21 mouse cellular contexts compared by ENCODE assay signal in genomic region chr15:8615511-8616224, GRCm38 (mm10).
DNase-seq lines count a peak whose midpoint lies in the region; ATAC-seq and TF ChIP-seq lines count a peak whose summit lies in the region.
"Had no signal": no experiment of that assay in that cellular context is flagged by ENCODE, and none has a peak within 500 bp of the region (broad histone marks: within the 10 kb centered on the region; RNA-seq: fewer than 3 reads in every experiment).

No protein-coding gene starts in this region.

- DNase-seq in gastrocnemius, adult 18-20 months (ENCODE audit: low spot score) = peak; percentile 4
- no peak for DNase-seq in gastrocnemius, postnatal 36 days
- DNase-seq in limb, embryonic 10.5 days (ENCODE audit: low spot score) = no peak
- peak; percentile 32 for DNase-seq in heart, postnatal 4 days
- no peak for DNase-seq in left cerebral cortex, adult 2 months (ENCODE audit: extremely low spot score in 1 of 2, low spot score in 2 of 2)
- DNase-seq: adrenal gland, postnatal 25 days; cerebellum, adult 11-12 months; cerebellum, postnatal 25 days; embryo, embryonic 11 days; kidney, postnatal 4 days; liver, embryonic 13.5 days; lung, embryonic 14.5 days; lung, postnatal 36 days; thymus, postnatal 14 days had no signal

- whole genome bisulfite sequencing in limb, embryonic 13.5 days = 62% methylated on average over 11 of the region's 11 CpGs
- WGBS in limb, embryonic 10.5 days = 80% methylated on average over 11 of the region's 11 CpGs
- WGBS in heart, embryonic 12.5 days = 65% methylated on average over 11 of the region's 11 CpGs
- 85% methylated on average over 11 of the region's 11 CpGs for WGBS in midbrain, embryonic 16.5 days

- H3K27me3 ChIP-seq in limb, embryonic 13.5 days = no peaks in the 10 kb centered on the region
- no peaks in the 10 kb centered on the region for H3K27me3 ChIP-seq in limb, embryonic 10.5 days (ENCODE audit: low read depth, poor library complexity, severe bottlenecking)
- H3K27me3 ChIP-seq in heart, embryonic 12.5 days (replicated peaks) = no peaks in the 10 kb centered on the region
- no peaks in the 10 kb centered on the region for H3K27me3 ChIP-seq in midbrain, embryonic 16.5 days (ENCODE audit: control insufficient read depth, insufficient read depth, low read depth, low read length)
- H3K27me3 ChIP-seq: limb, embryonic 12.5 days; liver, embryonic 13.5 days; midbrain, embryonic 15.5 days had no signal

- no peak overlapping the region for H3K9ac ChIP-seq in limb, embryonic 13.5 days
- no peak overlapping the region for H3K9ac ChIP-seq in heart, embryonic 12.5 days
- no peak overlapping the region for H3K9ac ChIP-seq in midbrain, embryonic 16.5 days (ENCODE audit: low read depth, low read length)
- H3K9ac ChIP-seq: hindbrain, embryonic 14.5 days; limb, embryonic 12.5 days; liver, embryonic 13.5 days; lung, embryonic 14.5 days; midbrain, embryonic 15.5 days had no signal

- no peak for TF ChIP-seq CTCF in left cerebral cortex, adult 2 months (IDR thresholded peaks at IDR 0.05)

- H3K9me3 ChIP-seq in limb, embryonic 13.5 days = no peaks in the 10 kb centered on the region
- H3K9me3 ChIP-seq in limb, embryonic 10.5 days (replicated peaks) = no peaks in the 10 kb centered on the region
- H3K9me3 ChIP-seq in heart, embryonic 12.5 days (replicated peaks) = no peaks in the 10 kb centered on the region
- no peaks in the 10 kb centered on the region for H3K9me3 ChIP-seq in midbrain, embryonic 16.5 days (replicated peaks; ENCODE audit: control insufficient read depth, low read length, poor library complexity, severe bottlenecking)
- H3K9me3 ChIP-seq: limb, embryonic 12.5 days; liver, embryonic 13.5 days; midbrain, embryonic 15.5 days had no signal

- no peak overlapping the region for H3K4me3 ChIP-seq in limb, embryonic 13.5 days
- H3K4me3 ChIP-seq in limb, embryonic 10.5 days = no peak overlapping the region
- H3K4me3 ChIP-seq in heart, embryonic 12.5 days = no peak overlapping the region
- no peak overlapping the region for H3K4me3 ChIP-seq in left cerebral cortex, adult 2 months
- no peak overlapping the region for H3K4me3 ChIP-seq in midbrain, embryonic 16.5 days (ENCODE audit: low read depth, low read length)
- H3K4me3 ChIP-seq: limb, embryonic 12.5 days; liver, embryonic 13.5 days; midbrain, embryonic 15.5 days had no signal

- H3K4me1 ChIP-seq in limb, embryonic 13.5 days = peaks cover 14% of the 10 kb centered on the region
- H3K4me1 ChIP-seq in limb, embryonic 10.5 days = peaks cover 6% of the 10 kb centered on the region; the same call in 1 of the 2 replicates
- peaks cover 26% of the 10 kb centered on the region for H3K4me1 ChIP-seq in heart, embryonic 12.5 days (replicated peaks)
- H3K4me1 ChIP-seq in midbrain, embryonic 16.5 days (ENCODE audit: control insufficient read depth, insufficient read depth, low read length) = no peaks in the 10 kb centered on the region
- H3K4me1 ChIP-seq: liver, embryonic 13.5 days; midbrain, embryonic 15.5 days had no signal

- H3K4me2 ChIP-seq in limb, embryonic 13.5 days (replicated peaks) = 0 out of 2 replicates have a peak overlapping the region, but pooled peaks have one; percentile 3
- peak overlapping the region; percentile 22; the same call in 1 of the 2 replicates for H3K4me2 ChIP-seq in heart, embryonic 12.5 days
- no peak overlapping the region for H3K4me2 ChIP-seq in midbrain, embryonic 16.5 days (ENCODE audit: low read length)
- H3K4me2 ChIP-seq: hindbrain, embryonic 14.5 days; limb, embryonic 12.5 days; liver, embryonic 13.5 days; lung, embryonic 14.5 days; midbrain, embryonic 15.5 days had no signal

- no peak overlapping the region for H3K27ac ChIP-seq in limb, embryonic 13.5 days
- no peak overlapping the region for H3K27ac ChIP-seq in limb, embryonic 10.5 days
- H3K27ac ChIP-seq in heart, embryonic 12.5 days (ENCODE audit: poor library complexity, severe bottlenecking) = 0 out of 2 replicates have a peak overlapping the region, but pooled peaks have one; percentile 19
- no peak overlapping the region for H3K27ac ChIP-seq in left cerebral cortex, adult 2 months
- no peak overlapping the region for H3K27ac ChIP-seq in midbrain, embryonic 16.5 days (ENCODE audit: low read length)
- H3K27ac ChIP-seq: hindbrain, embryonic 14.5 days; limb, embryonic 12.5 days; liver, embryonic 13.5 days; midbrain, embryonic 15.5 days; stomach, postnatal 0 days had no signal

- intact Hi-C loops in gastrocnemius, postnatal 36 days (cut with DNase I) = no loop called here
- intact Hi-C loops in left cerebral cortex, adult 2 months (cut with DNase I) = no loop called here

- ATAC-seq in limb, embryonic 13.5 days (ENCODE audit: low FRiP score, low read depth) = no peak
- no peak for ATAC-seq in heart, embryonic 12.5 days (ENCODE audit: insufficient number of reproducible peaks, low FRiP score)
- no peak for ATAC-seq in midbrain, embryonic 16.5 days
- ATAC-seq: midbrain, embryonic 15.5 days had no signal

- no peaks in the 10 kb centered on the region for H3K36me3 ChIP-seq in limb, embryonic 13.5 days
- H3K36me3 ChIP-seq in limb, embryonic 10.5 days = no peaks in the 10 kb centered on the region
- H3K36me3 ChIP-seq in heart, embryonic 12.5 days = no peaks in the 10 kb centered on the region
- H3K36me3 ChIP-seq in midbrain, embryonic 16.5 days (ENCODE audit: control insufficient read depth, insufficient read depth, low read length) = no peaks in the 10 kb centered on the region
- H3K36me3 ChIP-seq: limb, embryonic 12.5 days; liver, embryonic 13.5 days; midbrain, embryonic 15.5 days had no signal

Comparison
In these comparisons a context has a peak if more than half of its experiments do, and no peak if none do; other contexts are left out.
1. DNase-seq: peak in gastrocnemius, adult 18-20 months (single experiment) and heart, postnatal 4 days (single experiment); none in gastrocnemius, postnatal 36 days (0 of 2), limb, embryonic 10.5 days (single experiment) and left cerebral cortex, adult 2 months (0 of 2).